Mouse (Mus musculus) hindbrain, embryonic 11.5 days (tissue): ENCODE measurements at regions not wholly inside any gene's neighbourhood (a gene's known extent, or its start where the extent isn't known, plus 50 kb on each side); places are given as distances from the start of the nearest gene placed in this dataset.
A peak's percentile ranks its signal among the peaks of the same experiment; 100 is the strongest.

Experiments
- ATAC-seq: fragments of 200-750 bp; cut with Nextera tagmentation; 2 replicates; pipeline ENCODE4 v1.8.0; 2017; ENCODE audit warnings: mild to moderate bottlenecking, moderate TSS enrichment, moderate library complexity; ENCODE audit not compliant: low FRiP score
- DNase-seq: peaks from one replicate; pipeline ENCODE4 v3.0.0-alpha.2; 2015; ENCODE audit warnings: low spot score
- H3K27ac ChIP-seq: fragments of 300-500 bp; sonication (generic); 2 replicates; pipeline ENCODE4 v1.5.1; 2014; ENCODE audit warnings: mild to moderate bottlenecking, low read depth, low read length
- H3K27me3 ChIP-seq: fragments of 300-500 bp; sonication (generic); 2 replicates; pipeline ENCODE4 v1.6.1; 2014; ENCODE audit warnings: mild to moderate bottlenecking, low read length, moderate library complexity, mixed read lengths; ENCODE audit not compliant: control insufficient read depth, insufficient read depth
- H3K36me3 ChIP-seq: fragments of 300-500 bp; sonication (generic); 2 replicates; pipeline ENCODE4 v1.6.1; 2014; ENCODE audit warnings: mild to moderate bottlenecking, low read length, moderate library complexity, mixed read lengths; ENCODE audit not compliant: control insufficient read depth, insufficient read depth
- H3K4me1 ChIP-seq: fragments of 300-500 bp; sonication (generic); replicated peaks from 2 replicates; pipeline ENCODE4 v1.6.1; 2014; ENCODE audit warnings: low read length, mixed read lengths; ENCODE audit not compliant: control insufficient read depth, insufficient read depth
- H3K4me2 ChIP-seq: fragments of 300-500 bp; sonication (generic); replicated peaks from 2 replicates; pipeline ENCODE4 v1.6.1; 2014; ENCODE audit warnings: mild to moderate bottlenecking, low read depth, low read length
- H3K4me3 ChIP-seq: fragments of 300-500 bp; sonication (generic); 2 replicates; pipeline ENCODE4 v1.5.1; 2014; ENCODE audit warnings: low read depth, low read length
- H3K9ac ChIP-seq: fragments of 300-500 bp; sonication (generic); 2 replicates; pipeline ENCODE4 v1.6.1; 2014; ENCODE audit warnings: low read depth, low read length
- H3K9me3 ChIP-seq: fragments of 300-500 bp; sonication (generic); 2 replicates; pipeline ENCODE4 v1.6.1; 2016; ENCODE audit warnings: low read length; ENCODE audit not compliant: control insufficient read depth
- WGBS: fragments of 180-500 bp; shearing (Covaris S2); extraction: QIAGEN DNeasy Blood & Tissue Kit; methylation state at CpG from one replicate; pipeline ENCODE4 v1.1.7; 2014; 5-methylcytosine and 5-hydroxymethylcytosine counted together

DNA sequence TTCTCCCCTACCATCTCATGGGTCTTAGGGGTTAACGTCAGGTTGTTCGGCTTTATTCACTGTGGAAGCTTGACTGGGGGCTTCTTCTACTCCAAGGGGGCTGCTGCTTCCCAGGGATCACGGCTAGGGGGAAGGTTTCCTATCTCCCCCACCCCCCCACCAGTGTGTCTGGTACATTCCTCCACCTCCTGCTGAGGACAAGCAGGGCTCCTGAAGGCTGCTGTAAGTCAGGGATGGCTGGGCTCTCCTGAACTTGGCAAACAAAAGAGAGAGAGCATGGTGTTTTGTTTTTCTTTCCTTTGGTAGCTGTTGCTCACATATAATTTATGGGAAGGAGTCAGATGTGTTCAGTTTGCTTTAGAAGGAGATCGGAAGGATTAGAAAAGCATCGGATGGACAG is 54.7 kb upstream of the Commd3 start:
- WGBS, result 18% methylated on average over 5 of the region's 5 CpGs
- Histone ChIP-seq H3K4me2 (no peak overlapping the region), H3K4me1 (no peaks in the 10 kb centered on the region), H3K36me3 (no peaks in the 10 kb centered on the region), H3K4me3 (no peak overlapping the region), H3K9ac (no peak overlapping the region), H3K27me3 (no peaks in the 10 kb centered on the region; the same call in 1 of the 2 replicates), H3K27ac (no peak overlapping the region), H3K9me3 (no peaks in the 10 kb centered on the region)
- ATAC-seq (no peak), DNase-seq (no peak)

GRCm38 (mm10) chr2:18609868-18610185 is 62.4 kb upstream of the Commd3 start:
- Histone ChIP-seq H3K9ac (no peak overlapping the region), H3K4me3 (no peak overlapping the region), H3K27me3 (peaks cover 34% of the 10 kb centered on the region)

GRCm38 (mm10) chr2:18609075-18609867 is 62.9 kb upstream of the Commd3 start:
- DNase-seq, result peak; percentile 65
- under 1% methylated on average over 48 of the region's 51 CpGs for WGBS
- Histone ChIP-seq H3K36me3 (no peaks in the 10 kb centered on the region), H3K4me3 (peak overlapping the region; percentile 36), H3K27ac (no peak overlapping the region), H3K4me1 (peaks cover 2% of the 10 kb centered on the region), H3K9ac (peak overlapping the region; percentile 62; the same call in 1 of the 2 replicates), H3K9me3 (no peaks in the 10 kb centered on the region), H3K27me3 (peaks cover 34% of the 10 kb centered on the region), H3K4me2 (peak overlapping the region; percentile 78)
- ATAC-seq, result peak; percentile 62

More at GRCm38 (mm10) chr2:18609868-18610185, 62.4 kb upstream of the Commd3 start:
- no peaks in the 10 kb centered on the region for H3K9me3 ChIP-seq
- no peak overlapping the region for H3K27ac ChIP-seq
- peaks cover 2% of the 10 kb centered on the region for H3K4me1 ChIP-seq
- H3K4me2 ChIP-seq, result no peak overlapping the region; the same call in 1 of the 2 replicates
- 3% methylated on average over 10 of the region's 10 CpGs for WGBS
- DNase-seq (no peak), ATAC-seq (no peak)
- no peaks in the 10 kb centered on the region for H3K36me3 ChIP-seq

- under 1% methylated on average over 29 of the region's 29 CpGs for WGBS
- ATAC-seq (peak; percentile 82), DNase-seq (peak; percentile 68)
- Histone ChIP-seq H3K9me3 (no peaks in the 10 kb centered on the region), H3K4me2 (peak overlapping the region; percentile 78), H3K27me3 (peaks cover 34% of the 10 kb centered on the region), H3K9ac (peak overlapping the region; percentile 62), H3K36me3 (no peaks in the 10 kb centered on the region), H3K4me1 (peaks cover 2% of the 10 kb centered on the region), H3K4me3 (peak overlapping the region; percentile 36), H3K27ac (no peak overlapping the region)
Observed at GRCm38 (mm10) chr2:18608260-18609074, 63.7 kb upstream of the Commd3 start.

DNA sequence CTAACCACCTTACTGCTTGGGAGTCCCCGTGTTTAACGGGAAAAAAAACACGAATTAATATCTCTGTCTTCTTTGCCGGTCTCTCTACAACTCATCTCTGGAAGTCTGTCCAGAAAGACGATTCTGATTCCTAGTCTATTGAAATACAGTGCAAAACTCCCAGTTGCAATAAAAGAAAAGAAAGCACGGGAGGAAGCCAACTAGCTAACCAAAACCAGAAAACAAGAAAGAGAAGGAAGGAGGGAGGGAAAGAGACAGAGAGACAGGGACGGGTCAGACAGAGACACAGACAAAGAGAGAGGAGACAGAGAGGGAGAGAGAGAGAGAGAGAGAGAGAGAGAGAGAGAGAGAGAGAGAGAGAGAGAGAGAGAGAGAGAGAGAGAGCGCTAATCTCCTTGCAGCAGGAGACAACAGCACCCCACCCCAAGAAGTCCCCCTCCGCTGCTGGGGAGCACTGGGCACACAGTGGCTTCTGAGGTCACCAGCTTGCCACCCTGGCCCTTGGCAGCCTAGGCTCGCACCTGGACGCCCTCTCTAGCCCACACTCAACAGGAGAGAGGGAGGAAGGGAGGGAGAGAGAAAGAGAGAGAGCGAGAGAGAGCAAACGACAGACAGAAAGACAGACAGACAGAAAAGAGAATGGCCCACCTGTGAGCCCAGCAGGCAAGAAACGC is 64.5 kb upstream of the Commd3 start:
- Histone ChIP-seq H3K27ac (no peak overlapping the region), H3K4me3 (peak overlapping the region; percentile 36), H3K9ac (peak overlapping the region; percentile 62), H3K4me2 (peak overlapping the region; percentile 78), H3K36me3 (no peaks in the 10 kb centered on the region), H3K4me1 (peaks cover 2% of the 10 kb centered on the region), H3K9me3 (no peaks in the 10 kb centered on the region), H3K27me3 (peaks cover 34% of the 10 kb centered on the region)
- ATAC-seq (peak; percentile 34), DNase-seq (peak; percentile 33)
- WGBS, result under 1% methylated on average over 14 of the region's 14 CpGs

- Histone ChIP-seq H3K4me2 (no peak overlapping the region; the same call in 1 of the 2 replicates), H3K4me3 (no peak overlapping the region), H3K27me3 (peaks cover 34% of the 10 kb centered on the region), H3K36me3 (no peaks in the 10 kb centered on the region), H3K27ac (no peak overlapping the region), H3K4me1 (peaks cover 2% of the 10 kb centered on the region), H3K9ac (no peak overlapping the region), H3K9me3 (no peaks in the 10 kb centered on the region)
- ATAC-seq (no peak), DNase-seq (no peak)
- WGBS, result 4% methylated on average over 6 of the region's 6 CpGs
Observed at GRCm38 (mm10) chr2:18607088-18607487, 65.1 kb upstream of the Commd3 start.

GRCm38 (mm10) chr2:18592221-18592620 is 80.0 kb upstream of the Commd3 start:
- DNase-seq, result no peak
- Histone ChIP-seq H3K27ac (no peak overlapping the region), H3K9ac (no peak overlapping the region), H3K4me3 (no peak overlapping the region), H3K27me3 (no peaks in the 10 kb centered on the region), H3K9me3 (no peaks in the 10 kb centered on the region), H3K36me3 (no peaks in the 10 kb centered on the region), H3K4me2 (no peak overlapping the region), H3K4me1 (no peaks in the 10 kb centered on the region)
- 68% methylated on average over 4 of the region's 4 CpGs for WGBS
- no peak for ATAC-seq

DNA sequence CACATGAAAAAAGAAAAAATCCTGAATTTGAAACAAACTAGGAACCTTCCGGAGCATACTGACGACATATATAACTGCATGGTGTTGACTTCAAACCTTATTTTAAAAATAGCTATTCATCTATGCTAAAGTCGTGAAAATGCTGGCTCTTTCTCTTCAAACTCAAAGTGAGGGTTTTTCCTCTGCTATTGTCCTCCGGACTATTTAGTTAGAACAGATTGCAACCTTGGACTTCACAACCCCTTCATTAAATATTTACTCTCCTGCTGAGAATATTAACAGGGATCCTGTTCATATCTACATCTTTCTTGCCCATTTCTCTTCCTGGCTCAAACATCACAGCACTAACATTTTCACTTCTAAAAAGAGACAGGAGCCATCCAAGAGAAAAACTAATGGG is 84.0 kb upstream of the Commd3 start:
- ATAC-seq (no peak), DNase-seq (no peak)
- H3K9ac ChIP-seq, result no peak overlapping the region
- H3K27ac ChIP-seq, result no peak overlapping the region
- H3K36me3 ChIP-seq, result no peaks in the 10 kb centered on the region
- H3K4me2 ChIP-seq, result peak overlapping the region; percentile 45
- no peaks in the 10 kb centered on the region for H3K9me3 ChIP-seq
- no peaks in the 10 kb centered on the region for H3K27me3 ChIP-seq
- H3K4me1 ChIP-seq, result no peaks in the 10 kb centered on the region
- 2% methylated on average over 4 of the region's 4 CpGs for WGBS
- peak overlapping the region; percentile 46 for H3K4me3 ChIP-seq
